Mouse (Mus musculus) CH12.LX (cell line): ENCODE data around the gene Tmsb15b2. TPM values are rescaled to one million over a fixed set of nuclear protein-coding genes. Genes with fewer than 3 reads are reported as not detected.

Experiments
- DNase-seq: peaks from one replicate; pipeline ENCODE4 v3.0.0-alpha.2; 2013; ENCODE audit errors: extremely low read depth
- H3K27ac ChIP-seq: 2 replicates; pipeline ENCODE4 v1.5.1; 2012; ENCODE audit warnings: low read depth, mild to moderate bottlenecking, control low read depth, moderate library complexity; ENCODE audit not compliant: insufficient read depth
- H3K27me3 ChIP-seq: replicated peaks from 2 replicates; pipeline ENCODE3; 2012; ENCODE audit warnings: inconsistent platforms
- H3K36me3 ChIP-seq, 2 experiments: replicated peaks in 1 of 2; 2 replicates each; pipeline versions ENCODE3 to v1.6.1; 2012; ENCODE audit warnings: inconsistent platforms in 1 of 2, low read length in 1 of 2, mild to moderate bottlenecking in 1 of 2, mixed read lengths in 1 of 2, moderate library complexity in 1 of 2; ENCODE audit not compliant: control insufficient read depth in 1 of 2, insufficient read depth in 1 of 2
- H3K4me1 ChIP-seq, 2 experiments: 2 replicates each; pipeline ENCODE4 v1.6.1; 2012; ENCODE audit warnings: inconsistent platforms in 1 of 2, moderate library complexity in 1 of 2; ENCODE audit not compliant: insufficient read depth in 2 of 2, control insufficient read depth in 1 of 2
- H3K4me2 ChIP-seq: 2 replicates; pipeline ENCODE4 v1.6.1; 2012; ENCODE audit warnings: low read depth, mild to moderate bottlenecking, control low read depth; ENCODE audit not compliant: poor library complexity, insufficient read depth, severe bottlenecking
- H3K4me3 ChIP-seq, 3 experiments: fragments of 150-350 bp in 1 of 3; sonication (generic) in 1 of 3; replicated peaks in 1 of 3; 2 replicates each; pipeline versions ENCODE3 to v1.5.1; 2011 to 2012; ENCODE audit warnings: low read depth in 2 of 3, low read length in 2 of 3, mild to moderate bottlenecking in 2 of 3, moderate library complexity in 2 of 3, control low read depth in 1 of 3, improper control_type of control experiment in 1 of 3, inconsistent platforms in 1 of 3, mixed read lengths in 1 of 3; ENCODE audit not compliant: poor library complexity in 1 of 3
- H3K79me2 ChIP-seq: replicated peaks from 2 replicates; pipeline ENCODE4 v1.6.1; 2012; ENCODE audit warnings: mild to moderate bottlenecking, moderate library complexity; ENCODE audit not compliant: control insufficient read depth, poor library complexity, insufficient read depth, severe bottlenecking; ENCODE audit errors: extremely low read depth
- H3K9ac ChIP-seq: 2 replicates; pipeline ENCODE4 v1.6.1; 2012; ENCODE audit warnings: low read depth, mild to moderate bottlenecking, control low read depth, moderate library complexity; ENCODE audit not compliant: insufficient read depth
- H3K9me3 ChIP-seq: replicated peaks from 2 replicates; pipeline ENCODE3; 2012; ENCODE audit warnings: low read length, inconsistent platforms, mixed read lengths
- CTCF ChIP-seq, 2 experiments: IDR thresholded peaks in 1 of 2; conservative IDR thresholded peaks in 1 of 2; 2 replicates each; pipeline ENCODE4 v1.5.1; 2011 to 2012; ENCODE audit warnings: low read depth in 2 of 2, low read length in 2 of 2, improper control_type of control experiment in 1 of 2, inconsistent platforms in 1 of 2, mild to moderate bottlenecking in 1 of 2, moderate library complexity in 1 of 2
- IRF4 ChIP-seq: IDR thresholded peaks from 2 replicates; pipeline ENCODE4 v1.6.1; 2014; ENCODE audit warnings: low read depth, mild to moderate bottlenecking, inconsistent platforms, low read length, improper control_type of control experiment
- MAZ ChIP-seq: IDR thresholded peaks from 2 replicates; pipeline ENCODE4 v1.6.1; 2012; ENCODE audit warnings: low read depth, mild to moderate bottlenecking, inconsistent platforms, low read length, improper control_type of control experiment, moderate library complexity
- MYC ChIP-seq: IDR thresholded peaks from 2 replicates; pipeline ENCODE4 v1.6.1; 2011; ENCODE audit warnings: low read depth, mild to moderate bottlenecking, improper control_type of control experiment, low read length
- NELFE ChIP-seq: IDR thresholded peaks from 2 replicates; pipeline ENCODE4 v1.6.1; 2011; ENCODE audit warnings: low read depth, low read length, improper control_type of control experiment
- NRF1 ChIP-seq: IDR thresholded peaks from 2 replicates; pipeline ENCODE4 v1.6.1; 2014; ENCODE audit warnings: low read depth, mild to moderate bottlenecking, inconsistent platforms, low read length, improper control_type of control experiment, moderate library complexity
- PAX5 ChIP-seq: IDR thresholded peaks from 2 replicates; pipeline ENCODE4 v1.6.1; 2012; ENCODE audit warnings: low read length, inconsistent platforms, mixed read lengths
- POLR2A ChIP-seq: IDR thresholded peaks from 2 replicates; pipeline ENCODE4 v1.6.1; 2011; ENCODE audit warnings: low read depth, mild to moderate bottlenecking, improper control_type of control experiment, low read length
- SIN3A ChIP-seq: IDR thresholded peaks from 2 replicates; pipeline ENCODE4 v1.6.1; 2012; ENCODE audit warnings: low read length, improper control_type of control experiment, inconsistent platforms
- TCF12 ChIP-seq: IDR thresholded peaks from 2 replicates; pipeline ENCODE4 v1.6.1; 2014; ENCODE audit warnings: low read depth, mild to moderate bottlenecking, inconsistent platforms, low read length, improper control_type of control experiment
- USF2 ChIP-seq: conservative IDR thresholded peaks from 2 replicates; pipeline ENCODE4 v1.6.1; 2011; ENCODE audit warnings: low read depth, low read length, improper control_type of control experiment
- ZMIZ1 ChIP-seq: IDR thresholded peaks from 2 replicates; pipeline ENCODE4 v1.6.1; 2012; ENCODE audit warnings: low read depth, mild to moderate bottlenecking, inconsistent platforms, low read length, improper control_type of control experiment
- dilution Hi-C: fragments of 300-500 bp; cut with MboI; formaldehyde crosslinking; loops from 2 replicates; pipeline ENCODE4 v1.14.3; 2020; ENCODE audit warnings: low sequenced_read_pairs; ENCODE audit not compliant: extremely low pct_unique_long_range_greater_than_20kb, extremely low pct_ligation_motif_present
- in situ Hi-C: fragments of 300-500 bp; cut with MboI; formaldehyde crosslinking; loops from 3 replicates; pipeline ENCODE4 v1.14.3; 2019; ENCODE audit warnings: low sequenced_read_pairs, low pct_ligation_motif_present, low pct_unique_long_range_greater_than_20kb, mixed read lengths
- polyA plus RNA-seq: library from polyadenylated mRNA; unstranded; fragments of >175 nt; gene quantifications from 2 replicates; pipeline ENCODE4 v1.2.1, GENCODE M21; 2012; ENCODE audit warnings: low read depth; ENCODE audit not compliant: insufficient read length
- total RNA-seq, 2 experiments: library from RNA; depleted of rRNA; stranded (reverse); fragments of 300-350 nt in 1 of 2; fragments of >200 nt in 1 of 2; gene quantifications; 2 replicates each; pipeline ENCODE4 v1.2.3; 2012 to 2014

Gene Tmsb15b2
- total and polyA plus RNA-seq, 3 experiments, result 0.38 to 106 (median 13.7) TPM

DNA sequence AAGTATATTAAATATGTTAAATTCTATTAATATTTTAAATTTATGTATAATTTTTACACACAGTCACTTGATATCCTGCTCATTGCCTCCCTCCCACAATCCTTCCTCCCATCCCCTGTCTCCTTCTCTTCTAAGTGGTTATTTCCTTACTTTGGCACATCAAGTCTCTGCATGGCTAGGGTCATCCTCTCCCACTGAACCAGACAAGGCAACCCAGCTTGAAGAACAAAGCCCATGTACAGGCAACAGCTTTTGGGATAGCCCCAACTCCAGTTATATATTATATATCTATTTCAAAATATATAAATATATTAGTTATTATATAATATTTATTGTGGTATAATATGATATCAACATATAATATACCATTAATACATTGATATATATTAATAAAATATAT lies 49.4 kb downstream of the Tmsb15b2 start:
- Histone ChIP-seq H3K9ac (no peak overlapping the region), H3K79me2 (no peaks in the 10 kb centered on the region), H3K4me1 (no peaks in the 10 kb centered on the region), H3K4me3 (no peak overlapping the region), H3K9me3 (no peaks in the 10 kb centered on the region), H3K4me2 (no peak overlapping the region), H3K27me3 (no peaks in the 10 kb centered on the region), H3K27ac (no peak overlapping the region), H3K36me3 (no peaks in the 10 kb centered on the region)
- in situ Hi-C loops (no loop called here), dilution Hi-C loops (no loop called here)
- TF ChIP-seq MYC (no peak), POLR2A (no peak), PAX5 (no peak), ZMIZ1 (no peak), MAZ (no peak), USF2 (no peak), SIN3A (no peak), NRF1 (no peak), NELFE (no peak), CTCF (conservative IDR thresholded peaks at IDR 0.05 in 1 of 2, IDR thresholded peaks at IDR 0.05 in 1 of 2; ENCODE audit: low read depth in 2 of 2, low read length in 2 of 2) (no peak), IRF4 (no peak), TCF12 (no peak)
- no peak for DNase-seq

Other genes starting within 250 kb of the Tmsb15b2 start
- 189 and 254 TPM in 2 replicates for gene Morf4l2, start 231.8 kb downstream of the Tmsb15b2 start, total RNA-seq (2012; rRNA removed)
- 585 and 613 TPM in 2 replicates for gene Morf4l2, start 231.8 kb downstream of the Tmsb15b2 start, total RNA-seq (2014; rRNA removed)
- 358 and 445 TPM in 2 replicates for gene Morf4l2, start 231.8 kb downstream of the Tmsb15b2 start, polyA plus RNA-seq
- gene Glra4, start 195.4 kb downstream of the Tmsb15b2 start, total RNA-seq (2012; rRNA removed), result not detected in 2 replicates
- gene Glra4, start 195.4 kb downstream of the Tmsb15b2 start, total RNA-seq (2014; rRNA removed), result not detected in 2 replicates
- gene Glra4, start 195.4 kb downstream of the Tmsb15b2 start, polyA plus RNA-seq, result not detected in 2 replicates
- 0.76 and 1.2 TPM in 2 replicates for gene Plp1, start 152.8 kb downstream of the Tmsb15b2 start, total RNA-seq (2012; rRNA removed)
- gene Plp1, start 152.8 kb downstream of the Tmsb15b2 start, total RNA-seq (2014; rRNA removed), result 1.4 and 1.7 TPM in 2 replicates
- gene Plp1, start 152.8 kb downstream of the Tmsb15b2 start, polyA plus RNA-seq, result 1.3 and 1.5 TPM in 2 replicates
- gene Rab9b, start 106.7 kb downstream of the Tmsb15b2 start, total RNA-seq (2012; rRNA removed), result 0.04 TPM in 2 replicates
- gene Rab9b, start 106.7 kb downstream of the Tmsb15b2 start, total RNA-seq (2014; rRNA removed), result not detected in 2 replicates
- not detected in 2 replicates for gene Rab9b, start 106.7 kb downstream of the Tmsb15b2 start, polyA plus RNA-seq
- gene H2bfm, start 48.2 kb downstream of the Tmsb15b2 start, total RNA-seq (2012; rRNA removed), result not detected in 2 replicates
- gene H2bfm, start 48.2 kb downstream of the Tmsb15b2 start, total RNA-seq (2014; rRNA removed), result not detected in 2 replicates
- gene H2bfm, start 48.2 kb downstream of the Tmsb15b2 start, polyA plus RNA-seq, result not detected in 2 replicates
- gene Tmsb15l, start 1.4 kb upstream of the Tmsb15b2 start, total RNA-seq (2012; rRNA removed), result 3.8 and 4.4 TPM in 2 replicates
- gene Tmsb15l, start 1.4 kb upstream of the Tmsb15b2 start, total RNA-seq (2014; rRNA removed), result 18.5 and 24.4 TPM in 2 replicates
- gene Tmsb15l, start 1.4 kb upstream of the Tmsb15b2 start, polyA plus RNA-seq, result 0.87 TPM in 1 of 2 replicates, not detected in the other
- 5.9 and 6.8 TPM in 2 replicates for gene Tmsb15b1, start 1.4 kb upstream of the Tmsb15b2 start, total RNA-seq (2012; rRNA removed)
- 44.6 and 47.7 TPM in 2 replicates for gene Tmsb15b1, start 1.4 kb upstream of the Tmsb15b2 start, total RNA-seq (2014; rRNA removed)
- 5.2 and 6.9 TPM in 2 replicates for gene Tmsb15b1, start 1.4 kb upstream of the Tmsb15b2 start, polyA plus RNA-seq
- gene Zcchc18, start 17.7 kb upstream of the Tmsb15b2 start, total RNA-seq (2012; rRNA removed), result 4.5 and 6.8 TPM in 2 replicates
- 0.34 TPM in 2 replicates for gene Zcchc18, start 17.7 kb upstream of the Tmsb15b2 start, total RNA-seq (2014; rRNA removed)
- 0.83 and 0.97 TPM in 2 replicates for gene Zcchc18, start 17.7 kb upstream of the Tmsb15b2 start, polyA plus RNA-seq
- gene Slc25a53, start 62.8 kb upstream of the Tmsb15b2 start, total RNA-seq (2012; rRNA removed), result 3.3 and 4.2 TPM in 2 replicates
- 3.1 and 6.2 TPM in 2 replicates for gene Slc25a53, start 62.8 kb upstream of the Tmsb15b2 start, total RNA-seq (2014; rRNA removed)
- gene Slc25a53, start 62.8 kb upstream of the Tmsb15b2 start, polyA plus RNA-seq, result 3.0 and 3.5 TPM in 2 replicates
- 6.2 and 6.8 TPM in 2 replicates for gene Fam199x, start 74.1 kb upstream of the Tmsb15b2 start, total RNA-seq (2012; rRNA removed)
- 10.5 and 13.0 TPM in 2 replicates for gene Fam199x, start 74.1 kb upstream of the Tmsb15b2 start, total RNA-seq (2014; rRNA removed)
- gene Fam199x, start 74.1 kb upstream of the Tmsb15b2 start, polyA plus RNA-seq, result 3.5 and 4.3 TPM in 2 replicates
- 0.47 and 0.63 TPM in 2 replicates for gene Esx1, start 146.6 kb upstream of the Tmsb15b2 start, total RNA-seq (2012; rRNA removed)
- 0.17 TPM in 1 of 2 replicates, not detected in the other for gene Esx1, start 146.6 kb upstream of the Tmsb15b2 start, total RNA-seq (2014; rRNA removed)
- 2.1 and 2.4 TPM in 2 replicates for gene Esx1, start 146.6 kb upstream of the Tmsb15b2 start, polyA plus RNA-seq